Mouse (Mus musculus) neural tube, embryonic 11.5 days (tissue): ENCODE results near the gene Olah. TPM values are rescaled to one million over a fixed set of nuclear protein-coding genes. Genes with fewer than 3 reads are reported as not detected.

ENCODE experiments used
- ATAC-seq: fragments of 200-750 bp; cut with Nextera tagmentation; 2 replicates; pipeline ENCODE4 v1.8.0; 2017; ENCODE audit warnings: moderate number of reproducible peaks, mild to moderate bottlenecking, moderate TSS enrichment, moderate library complexity; ENCODE audit not compliant: insufficient read depth, low FRiP score, low TSS enrichment
- DNase-seq: peaks from one replicate; pipeline ENCODE4 v3.0.0-alpha.2; 2015; ENCODE audit warnings: low spot score
- H3K27ac ChIP-seq: fragments of 300-500 bp; sonication (generic); 2 replicates; pipeline ENCODE4 v1.5.1; 2014; ENCODE audit warnings: low read depth, mild to moderate bottlenecking, low read length
- H3K27me3 ChIP-seq: fragments of 300-500 bp; sonication (generic); 2 replicates; pipeline ENCODE4 v1.6.1; 2014; ENCODE audit warnings: mild to moderate bottlenecking, low read length, mixed read lengths; ENCODE audit not compliant: control insufficient read depth, insufficient read depth
- H3K36me3 ChIP-seq: fragments of 300-500 bp; sonication (generic); 2 replicates; pipeline ENCODE4 v1.6.1; 2014; ENCODE audit warnings: mild to moderate bottlenecking, low read length, moderate library complexity, mixed read lengths; ENCODE audit not compliant: control insufficient read depth, insufficient read depth
- H3K4me1 ChIP-seq: fragments of 300-500 bp; sonication (generic); 2 replicates; pipeline ENCODE4 v1.6.1; 2014; ENCODE audit warnings: low read length, mixed read lengths; ENCODE audit not compliant: control insufficient read depth, insufficient read depth
- H3K4me2 ChIP-seq: fragments of 300-500 bp; sonication (generic); 2 replicates; pipeline ENCODE4 v1.6.1; 2014; ENCODE audit warnings: low read depth, mild to moderate bottlenecking, moderate library complexity
- H3K4me3 ChIP-seq: fragments of 300-500 bp; sonication (generic); 2 replicates; pipeline ENCODE4 v1.5.1; 2014; ENCODE audit warnings: low read depth, low read length
- H3K9ac ChIP-seq: fragments of 300-500 bp; sonication (generic); 2 replicates; pipeline ENCODE4 v1.6.1; 2014; ENCODE audit warnings: mild to moderate bottlenecking, low read length
- H3K9me3 ChIP-seq: fragments of 300-500 bp; sonication (generic); 2 replicates; pipeline ENCODE4 v1.6.1; 2016; ENCODE audit warnings: low read length; ENCODE audit not compliant: control insufficient read depth
- WGBS: fragments of 180-500 bp; shearing (Covaris S2); extraction: QIAGEN DNeasy Blood & Tissue Kit; methylation state at CpG from one replicate; pipeline ENCODE4 v1.1.7; 2014; 5-methylcytosine and 5-hydroxymethylcytosine counted together
- polyA plus RNA-seq: library from polyadenylated mRNA; unstranded; fragments of >200 nt; fragmentation: Nextera tagmentation; extraction: Ambion mirVana; gene quantifications from 2 replicates; pipeline ENCODE4 v1.2.1, GENCODE M21; 2014

Gene Olah
- polyA plus RNA-seq, 1 experiment from 2014 or later = not detected

GRCm38 (mm10) chr2:3332484-3333242 is 64.3 kb downstream of the Olah start, which contains the start of gene Rpp38:
Rpp38 (minus strand) TSS chr2:3332643.
- H3K27ac ChIP-seq = no peak within 1 kb of the TSS
- peak; percentile 97 for DNase-seq
- H3K4me1 ChIP-seq = peaks cover 5% of the 10 kb centered on the region; the same call in 1 of the 2 replicates
- H3K4me3 ChIP-seq = peak within 1 kb of the TSS; percentile 46
- peak within 1 kb of the TSS; percentile 45 for H3K4me2 ChIP-seq
- peak; percentile 98 for ATAC-seq
- H3K27me3 ChIP-seq = no peaks in the 10 kb centered on the region
- WGBS = under 1% methylated on average over 45 of the region's 45 CpGs
- peak within 1 kb of the TSS; percentile 56 for H3K9ac ChIP-seq
- H3K36me3 ChIP-seq = 0 out of 2 replicates have a peak, but pooled peaks cover 3% of the 10 kb centered on the region
- no peaks in the 10 kb centered on the region for H3K9me3 ChIP-seq

DNA sequence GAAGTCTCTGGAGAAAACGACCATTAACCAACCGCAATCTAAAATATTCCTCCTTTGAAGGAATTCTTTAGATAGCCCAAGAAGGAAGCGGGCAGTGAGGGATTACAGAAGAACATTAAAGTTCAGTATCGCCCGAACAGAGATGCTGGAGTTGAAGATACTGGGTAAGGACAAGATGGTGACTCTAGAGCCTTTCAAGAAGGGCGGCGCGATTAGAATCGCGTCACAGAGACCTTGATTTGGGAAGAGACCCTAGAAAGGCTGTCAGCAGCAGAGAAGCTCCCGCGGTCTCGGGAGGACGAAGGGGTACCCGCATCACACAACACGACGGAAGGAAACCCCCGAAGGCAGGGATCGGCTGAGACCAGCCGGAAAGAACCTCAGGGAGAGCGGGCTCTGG is 65.0 kb downstream of the Olah start:
- H3K4me2 ChIP-seq = peak overlapping the region; percentile 45
- 3% methylated on average over 21 of the region's 21 CpGs for whole genome bisulfite sequencing

GRCm38 (mm10) chr2:3331071-3331703 is 65.8 kb downstream of the Olah start:
- H3K36me3 ChIP-seq = 0 out of 2 replicates have a peak, but pooled peaks cover 5% of the 10 kb centered on the region
- H3K4me2 ChIP-seq = peak overlapping the region; percentile 45
- H3K9me3 ChIP-seq = no peaks in the 10 kb centered on the region
- ATAC-seq (no peak), DNase-seq (no peak)
- H3K27ac ChIP-seq = no peak overlapping the region
- H3K9ac ChIP-seq = peak overlapping the region; percentile 56; the same call in 1 of the 2 replicates
- H3K4me3 ChIP-seq = no peak overlapping the region
- no peaks in the 10 kb centered on the region for H3K27me3 ChIP-seq
- peaks cover 5% of the 10 kb centered on the region; the same call in 1 of the 2 replicates for H3K4me1 ChIP-seq
- WGBS = 80% methylated on average over 5 of the region's 5 CpGs

More for the DNA sequence above, 65.0 kb downstream of the Olah start:
- ATAC-seq = no peak
- DNase-seq = no peak
- Histone ChIP-seq H3K27ac (no peak overlapping the region), H3K4me1 (peaks cover 5% of the 10 kb centered on the region; the same call in 1 of the 2 replicates), H3K27me3 (no peaks in the 10 kb centered on the region), H3K9ac (peak overlapping the region; percentile 56), H3K9me3 (no peaks in the 10 kb centered on the region), H3K4me3 (peak overlapping the region; percentile 46), H3K36me3 (0 out of 2 replicates have a peak, but pooled peaks cover 5% of the 10 kb centered on the region)

DNA sequence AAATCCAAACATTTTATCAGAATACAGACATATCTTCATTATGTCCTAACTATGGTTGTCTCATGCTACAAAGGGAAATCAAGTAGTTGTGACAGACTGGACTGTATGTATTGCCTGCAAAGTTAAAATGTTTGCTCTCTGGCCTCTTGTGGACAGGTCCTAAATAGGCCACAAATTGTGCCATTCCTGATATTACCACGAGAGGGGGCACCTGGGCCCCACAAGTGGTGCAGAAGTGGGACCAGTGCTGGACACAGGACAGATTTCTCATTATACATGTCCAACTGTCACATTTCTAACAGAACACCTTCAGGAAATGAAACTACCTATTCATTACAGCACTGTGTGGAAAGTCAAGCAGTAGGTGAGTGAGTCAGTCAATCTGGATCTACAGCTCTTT is 69.7 kb downstream of the Olah start:
- no peak overlapping the region for H3K9ac ChIP-seq
- peak; percentile 25 for DNase-seq
- H3K36me3 ChIP-seq = peaks cover 8% of the 10 kb centered on the region; the same call in 1 of the 2 replicates
- no peak overlapping the region for H3K4me2 ChIP-seq
- ATAC-seq = no peak
- no peaks in the 10 kb centered on the region for H3K27me3 ChIP-seq
- H3K27ac ChIP-seq = no peak overlapping the region
- H3K4me3 ChIP-seq = no peak overlapping the region
- 44% methylated on average over 1 of the region's 1 CpGs for WGBS
- no peaks in the 10 kb centered on the region for H3K9me3 ChIP-seq
- peaks cover 5% of the 10 kb centered on the region; the same call in 1 of the 2 replicates for H3K4me1 ChIP-seq

DNA sequence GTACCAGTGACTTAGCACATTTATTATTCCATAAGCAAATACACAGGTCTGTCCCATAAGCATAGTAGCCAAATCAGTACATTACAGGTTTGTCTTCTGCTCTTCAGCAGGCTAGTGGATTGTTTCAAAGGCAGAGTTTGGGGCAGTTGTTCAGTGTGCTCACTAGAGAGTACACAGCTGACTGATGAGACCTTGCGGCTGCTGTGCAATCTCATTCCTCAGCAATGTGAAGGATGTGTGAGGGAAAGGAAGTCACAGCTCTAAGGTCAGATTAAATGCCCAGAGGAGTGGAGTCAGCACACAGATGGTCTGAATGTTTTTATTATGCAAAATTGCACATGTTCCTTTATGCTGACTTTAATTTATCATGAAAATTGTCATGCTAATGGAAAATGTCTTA is 70.5 kb downstream of the Olah start:
- 86% methylated on average over 1 of the region's 1 CpGs for WGBS
- Histone ChIP-seq H3K36me3 (peaks cover 8% of the 10 kb centered on the region; the same call in 1 of the 2 replicates), H3K4me3 (no peak overlapping the region), H3K27me3 (no peaks in the 10 kb centered on the region), H3K9ac (no peak overlapping the region), H3K4me2 (no peak overlapping the region), H3K27ac (no peak overlapping the region), H3K9me3 (no peaks in the 10 kb centered on the region), H3K4me1 (peaks cover 5% of the 10 kb centered on the region; the same call in 1 of the 2 replicates)
- DNase-seq = no peak
- ATAC-seq = no peak

GRCm38 (mm10) chr2:3324381-3325130 is 72.5 kb downstream of the Olah start:
- 96% methylated on average over 7 of the region's 7 CpGs for WGBS
- Histone ChIP-seq H3K4me2 (no peak overlapping the region), H3K9me3 (no peaks in the 10 kb centered on the region), H3K27me3 (no peaks in the 10 kb centered on the region), H3K36me3 (peaks cover 8% of the 10 kb centered on the region; the same call in 1 of the 2 replicates), H3K4me1 (no peaks in the 10 kb centered on the region), H3K27ac (no peak overlapping the region), H3K9ac (no peak overlapping the region), H3K4me3 (no peak overlapping the region)
- ATAC-seq (no peak), DNase-seq (no peak)

GRCm38 (mm10) chr2:3323132-3323531 is 73.9 kb downstream of the Olah start:
- Histone ChIP-seq H3K36me3 (peaks cover 5% of the 10 kb centered on the region; the same call in 1 of the 2 replicates), H3K9me3 (no peaks in the 10 kb centered on the region), H3K9ac (no peak overlapping the region), H3K4me3 (no peak overlapping the region), H3K27ac (no peak overlapping the region), H3K27me3 (no peaks in the 10 kb centered on the region), H3K4me2 (no peak overlapping the region), H3K4me1 (no peaks in the 10 kb centered on the region)
- ATAC-seq (no peak), DNase-seq (no peak)
- whole genome bisulfite sequencing = 85% methylated on average over 2 of the region's 2 CpGs

DNA sequence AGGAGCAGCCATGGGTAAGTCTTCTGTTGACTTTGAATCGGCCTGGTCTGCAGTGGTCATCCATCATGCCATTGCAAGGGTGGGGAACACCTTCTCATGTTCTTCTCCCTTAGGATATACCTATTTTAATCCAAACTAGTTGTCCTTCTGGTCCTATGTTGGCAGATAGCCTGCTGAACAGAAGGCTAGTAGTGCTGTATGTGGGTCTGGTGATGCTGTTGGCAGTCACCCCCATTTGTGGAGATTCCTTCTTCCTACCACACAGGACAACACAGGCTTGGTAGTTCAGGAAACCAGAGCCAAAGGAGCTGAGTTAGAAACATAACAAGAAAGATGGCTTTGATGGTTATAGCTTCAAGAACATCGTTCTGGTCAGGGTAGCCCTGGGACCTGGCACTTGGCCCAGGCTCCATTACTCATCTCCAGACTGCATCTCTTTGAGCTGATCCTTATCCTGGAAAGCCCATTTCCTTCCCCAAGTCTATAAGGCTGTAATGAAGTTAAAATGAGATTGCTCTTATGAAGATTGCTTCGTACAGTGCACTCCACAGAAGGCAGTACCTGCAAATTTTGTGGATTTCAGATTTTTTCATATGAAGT is 91.5 kb downstream of the Olah start:
- Histone ChIP-seq H3K36me3 (0 out of 2 replicates have a peak, but pooled peaks cover 2% of the 10 kb centered on the region), H3K27ac (no peak overlapping the region), H3K9me3 (no peaks in the 10 kb centered on the region), H3K9ac (no peak overlapping the region), H3K4me3 (no peak overlapping the region), H3K4me1 (no peaks in the 10 kb centered on the region), H3K27me3 (no peaks in the 10 kb centered on the region), H3K4me2 (no peak overlapping the region)
- 84% methylated on average over 3 of the region's 3 CpGs for WGBS
- DNase-seq (no peak), ATAC-seq (no peak)
